Mouse (Mus musculus) inflammation-experienced regulatory T-cells, adult 6 months (primary cell): ENCODE data around the gene Cenpp. TPM values are rescaled to one million over a fixed set of nuclear protein-coding genes. Genes with fewer than 3 reads are reported as not detected.

ENCODE experiments used
- ATAC-seq: one replicate; pipeline ENCODE4 v1.8.0; 2017
- polyA plus RNA-seq, 3 experiments: library from polyadenylated mRNA; unstranded; fragments of 100-300 nt; shearing (Covaris generic); gene quantifications; one replicate each; pipeline ENCODE4 v1.2.1; 2017

The Cenpp gene
- polyA plus RNA-seq, result 10 to 100 TPM in 1 of 3 experiments, 1 to 10 TPM in 2; 1.8 to 19.9 (median 2.4) TPM

GRCm38 (mm10) chr13:49652481-49653179 lies at the start of gene Cenpp, which contains the start of gene Nol8:
Gene Cenpp (minus strand): TSS chr13:49652785.
Gene Nol8 (plus strand): TSS chr13:49653078.
- ATAC-seq, result peak; percentile 96

DNA sequence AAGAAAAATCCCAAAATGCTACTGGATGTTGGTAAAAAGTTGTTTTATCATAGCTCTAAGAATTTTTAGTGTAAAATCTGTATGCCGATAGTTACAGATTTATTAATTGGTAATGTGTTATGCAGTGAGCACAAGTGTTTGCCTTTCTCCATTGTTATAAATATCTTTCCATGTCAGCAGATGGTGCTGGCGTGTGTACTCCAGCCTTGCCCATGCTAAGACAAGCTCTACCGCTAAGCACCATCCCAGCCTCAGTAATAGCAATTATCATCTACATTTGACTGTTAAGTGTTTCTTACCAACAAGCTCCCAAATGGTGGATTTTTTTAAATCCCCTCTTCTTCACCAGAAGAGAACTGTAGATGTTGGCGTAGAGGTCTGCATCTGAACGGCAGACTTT lies 38.5 kb upstream of the Cenpp start:
- no peak for ATAC-seq

DNA sequence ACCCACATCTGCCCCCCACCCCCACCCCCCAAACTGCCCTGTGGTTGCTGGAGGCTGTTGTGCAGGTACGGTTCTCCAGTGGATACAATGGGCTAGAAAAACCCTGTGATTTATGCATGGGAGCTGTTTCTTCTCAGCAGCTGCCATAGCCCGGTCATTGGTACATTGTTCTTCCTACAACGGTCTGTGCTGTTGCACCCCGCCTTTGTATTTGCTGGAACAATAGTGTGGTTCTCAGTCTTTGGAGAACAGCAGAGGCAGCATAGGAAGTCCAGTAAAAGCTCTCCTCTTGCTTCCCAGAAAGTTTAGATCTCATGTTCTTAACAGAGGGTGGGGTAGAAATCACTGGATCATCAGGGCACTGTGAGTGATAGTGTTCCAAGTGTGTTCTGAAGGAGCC lies 31.7 kb upstream of the Cenpp start:
- no peak for ATAC-seq

GRCm38 (mm10) chr13:49682233-49682846 lies 29.8 kb upstream of the Cenpp start:
- ATAC-seq, result no peak

DNA sequence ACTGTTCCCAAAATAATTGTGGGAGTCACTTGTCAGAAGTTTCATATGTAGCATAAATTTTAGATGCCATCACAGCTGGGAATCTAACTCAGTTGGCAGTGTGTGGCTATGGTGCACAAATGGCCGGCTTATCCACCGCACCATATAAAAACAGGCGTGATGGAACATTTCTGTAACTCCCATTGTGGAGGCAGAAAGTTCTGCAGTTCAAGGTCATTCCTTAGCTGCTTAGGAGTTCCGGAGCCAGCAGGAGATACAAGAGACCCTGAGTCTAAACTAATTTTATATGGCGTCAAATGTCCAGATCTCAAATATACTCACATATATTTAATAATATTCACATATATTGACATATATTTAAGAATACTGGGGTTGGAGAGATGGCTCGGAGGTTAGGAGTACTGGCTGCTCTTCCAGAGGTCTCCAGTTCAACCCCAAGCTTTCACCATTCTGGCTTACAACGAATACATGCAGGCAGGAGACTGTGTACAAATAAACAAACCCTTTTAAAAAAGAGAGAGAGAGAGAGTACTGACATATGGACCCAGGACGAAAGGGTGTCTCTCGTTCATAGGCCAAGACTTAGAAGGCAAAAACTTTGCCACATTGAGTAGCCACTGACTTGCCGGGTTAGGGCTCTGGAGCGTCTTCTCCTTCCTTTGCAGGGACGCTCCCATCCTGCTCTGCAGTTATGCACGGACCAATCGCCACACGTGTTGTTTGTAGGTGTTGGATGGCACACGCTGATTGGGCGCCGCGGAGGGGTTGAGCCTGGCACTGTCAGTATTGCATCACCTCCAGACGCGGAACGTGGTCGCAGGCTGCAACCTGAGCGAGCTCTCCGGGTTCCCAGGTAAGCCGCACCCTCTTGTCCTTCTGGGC lies 29.0 kb upstream of the Cenpp start, which contains the start of gene Iars:
Gene Iars, plus strand, starts transcription at position 750 of the 882 bp plus-strand sequence.
- peak; percentile 100 for ATAC-seq

- ATAC-seq, result no peak
Observed at GRCm38 (mm10) chr13:49677793-49678192, 25.2 kb upstream of the Cenpp start.

DNA sequence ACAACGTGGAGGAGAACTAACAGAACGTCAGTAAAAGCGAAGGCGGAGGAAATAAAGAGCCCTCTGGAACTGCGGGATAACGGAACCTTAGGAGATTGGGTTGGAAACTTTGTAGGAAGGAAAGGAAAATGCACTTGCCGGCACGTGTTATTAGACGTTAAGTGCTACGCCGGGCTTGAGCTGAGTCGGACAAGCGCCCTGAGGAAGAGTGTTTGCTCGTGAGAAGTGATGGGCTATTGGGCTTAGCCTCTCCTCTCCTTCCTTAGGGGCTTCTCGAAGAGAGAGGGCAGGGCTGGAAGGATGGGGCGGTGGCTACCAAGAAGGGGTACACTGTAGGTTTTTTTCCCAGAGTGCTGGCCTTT lies 576 bp upstream of the Cenpp start:
- ATAC-seq, result peak; percentile 6

DNA sequence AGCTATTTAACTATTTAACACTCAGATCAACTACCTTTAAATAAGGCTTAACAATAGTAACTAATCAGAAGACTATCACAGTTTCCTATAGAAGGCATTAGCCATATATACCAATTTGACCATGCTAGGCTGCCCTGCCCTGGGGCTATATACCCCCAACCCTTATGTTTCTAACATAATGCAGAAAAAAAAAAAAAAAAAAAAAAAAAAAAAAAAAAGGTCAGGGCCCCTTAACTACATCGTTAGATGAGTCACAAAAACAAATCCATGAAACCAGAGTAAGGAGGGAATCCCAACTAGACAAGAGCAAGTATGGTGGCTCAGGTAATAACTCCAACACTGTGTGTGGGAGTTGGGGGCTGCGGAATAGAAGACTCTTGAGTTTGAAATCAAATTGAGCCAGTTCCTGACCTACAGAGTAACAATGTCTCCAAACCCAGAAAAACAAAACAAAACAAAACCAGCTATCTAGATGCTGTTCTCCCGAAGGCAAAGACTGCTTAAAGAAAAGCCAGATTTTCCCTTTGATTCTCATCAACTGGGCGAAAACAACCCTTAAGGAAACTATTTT lies 719 bp downstream of the Cenpp start:
- no peak for ATAC-seq

DNA sequence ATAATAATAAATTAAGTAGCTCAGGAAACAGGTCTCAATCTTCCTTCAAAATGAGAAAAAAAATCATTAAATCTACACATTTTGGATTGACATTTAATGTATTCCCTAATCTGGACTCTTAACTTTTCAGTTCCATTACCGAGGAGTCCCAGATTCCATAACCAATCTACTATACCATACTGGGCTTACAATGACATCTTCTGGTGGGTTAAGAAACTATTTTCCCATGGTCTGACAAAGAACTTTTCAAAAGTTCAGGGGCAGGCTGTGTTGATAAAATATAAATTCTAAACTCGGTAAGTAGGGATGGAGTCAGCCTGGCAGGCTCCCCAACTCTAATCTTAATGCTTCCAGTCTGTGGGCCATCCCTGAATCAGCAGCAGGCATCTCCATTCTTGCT lies 1.4 kb downstream of the Cenpp start:
- no peak for ATAC-seq

DNA sequence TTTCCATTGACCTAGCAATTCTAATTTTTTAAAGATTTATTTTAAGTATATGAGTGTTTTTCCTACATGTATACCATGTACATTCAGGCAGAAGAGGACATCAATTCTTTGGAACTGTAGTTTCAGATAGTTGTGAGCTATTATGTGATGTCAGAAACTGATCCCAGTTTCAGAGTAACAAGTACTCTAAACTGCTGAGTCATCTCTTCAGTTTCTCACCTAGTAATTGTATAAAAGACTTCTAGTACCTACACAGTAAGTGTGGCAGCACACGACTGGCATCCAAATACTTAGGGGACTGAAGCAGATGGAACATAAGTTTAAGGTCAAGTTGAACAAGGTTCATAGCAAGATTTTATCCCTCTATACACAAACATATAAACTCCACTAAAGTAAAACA lies 6.6 kb downstream of the Cenpp start:
- no peak for ATAC-seq

- peak; percentile 43 for ATAC-seq
Observed at GRCm38 (mm10) chr13:49644731-49645529, 7.7 kb downstream of the Cenpp start.

DNA sequence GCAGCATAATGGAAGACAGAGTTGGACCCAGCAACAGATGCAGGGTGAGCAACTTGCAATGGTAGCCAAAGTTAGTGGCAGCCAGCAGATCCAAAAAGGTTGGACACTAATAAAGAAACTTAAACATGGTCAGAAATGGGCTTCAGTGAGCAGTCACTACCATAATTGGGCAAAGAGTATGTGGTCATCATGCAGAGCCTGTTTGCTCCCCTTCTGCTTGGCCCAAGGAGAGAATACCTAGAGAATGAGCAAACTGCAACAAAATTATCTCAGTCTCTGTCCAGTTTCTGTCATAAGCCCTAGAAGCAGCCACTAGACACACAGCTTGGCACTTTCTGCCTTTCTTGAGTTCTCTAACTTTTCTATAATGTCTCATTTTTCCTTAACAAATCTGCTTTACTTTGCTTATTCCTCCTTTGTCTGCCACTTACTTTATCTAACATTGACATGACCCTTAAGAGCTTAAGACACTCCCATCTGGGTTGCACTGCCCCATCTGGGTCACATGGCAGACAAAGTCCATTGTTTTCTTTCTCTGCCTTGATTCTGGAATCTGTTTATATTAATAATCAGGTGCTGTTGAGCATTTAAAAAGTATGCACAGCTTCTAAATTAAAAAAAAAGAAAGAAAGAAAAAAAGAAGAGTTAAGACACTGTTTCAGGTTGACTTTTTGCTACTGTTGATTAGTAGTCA lies 8.8 kb downstream of the Cenpp start:
- no peak for ATAC-seq

- no peak for ATAC-seq
Observed at GRCm38 (mm10) chr13:49642650-49643049, 9.9 kb downstream of the Cenpp start.

GRCm38 (mm10) chr13:49639965-49640364 lies 12.6 kb downstream of the Cenpp start:
- no peak for ATAC-seq

- ATAC-seq, result no peak
Observed at GRCm38 (mm10) chr13:49629076-49629475, 23.5 kb downstream of the Cenpp start.

- ATAC-seq, result no peak
Observed at GRCm38 (mm10) chr13:49628167-49628566, 24.4 kb downstream of the Cenpp start.

- ATAC-seq, result no peak
Observed at GRCm38 (mm10) chr13:49623216-49623615, 29.4 kb downstream of the Cenpp start.

DNA sequence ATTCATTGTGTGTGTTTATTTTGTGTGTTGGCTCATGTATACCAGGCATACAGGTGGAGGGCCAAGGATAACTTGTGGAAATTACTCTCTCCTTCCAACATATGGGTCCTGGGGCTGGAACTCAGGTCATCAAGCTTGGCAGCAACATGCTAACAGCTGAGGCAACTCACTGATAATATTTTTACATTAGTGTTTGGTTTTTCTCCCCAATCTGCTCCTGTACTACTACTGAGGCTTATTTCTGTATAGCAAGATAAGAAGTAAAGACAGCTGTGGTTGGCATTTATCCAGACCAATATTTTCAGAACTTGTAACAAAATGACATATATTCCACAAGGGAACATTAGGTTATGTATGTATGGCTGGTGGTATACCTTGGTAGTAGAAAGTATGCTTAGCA lies 34.2 kb downstream of the Cenpp start:
- no peak for ATAC-seq

DNA sequence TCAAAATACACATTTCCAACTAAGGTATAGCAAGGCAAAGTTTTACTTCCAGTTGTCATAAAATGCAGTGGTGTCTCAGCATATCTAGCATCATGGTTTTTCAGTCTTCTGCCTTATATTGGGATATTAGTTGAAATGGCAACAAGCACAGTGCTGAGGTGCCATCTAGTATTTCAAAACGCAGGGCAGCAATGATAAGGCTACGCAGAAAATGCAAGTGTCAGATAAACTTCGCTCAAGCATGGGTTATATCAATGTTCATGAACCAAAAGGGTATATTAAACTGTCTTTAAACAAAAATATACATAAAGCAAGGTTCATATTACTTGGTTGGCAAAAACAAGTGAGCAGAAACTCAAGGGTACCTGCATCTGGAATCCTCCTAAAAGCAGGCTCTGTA lies 35.6 kb downstream of the Cenpp start:
- no peak for ATAC-seq

DNA sequence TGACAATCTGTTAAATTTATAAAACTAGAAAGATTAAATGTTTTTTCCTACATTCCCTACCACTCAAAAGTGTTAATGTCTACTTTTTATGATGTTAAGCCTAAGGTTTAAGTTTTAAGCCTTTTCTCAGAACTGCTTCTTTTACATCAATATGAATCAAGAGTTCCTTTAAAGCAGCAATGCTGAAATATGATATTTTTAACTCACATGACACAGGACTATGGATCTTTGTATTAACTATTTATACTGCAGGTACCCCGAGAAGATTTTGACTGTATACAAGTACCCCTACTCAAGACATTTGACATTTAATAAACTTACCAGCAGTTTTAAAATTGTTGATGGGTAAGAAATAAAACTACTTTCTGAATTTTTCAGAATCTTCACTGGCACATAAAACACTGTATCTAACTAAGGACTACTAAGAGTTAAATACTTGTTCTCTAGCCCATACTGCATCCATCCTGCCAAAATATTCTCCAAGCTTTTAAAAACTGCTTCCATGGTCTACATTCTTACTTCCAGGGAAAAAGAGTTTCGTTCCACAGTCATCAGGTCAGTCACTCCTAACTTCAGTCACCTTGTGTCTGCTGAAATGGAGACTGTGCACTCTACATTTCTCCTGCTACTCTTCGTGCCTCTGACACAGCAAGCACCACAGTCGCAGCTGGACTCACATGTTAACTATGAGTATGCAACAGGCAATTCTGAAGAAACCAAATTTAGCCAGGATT lies 43.8 kb downstream of the Cenpp start:
- ATAC-seq, result no peak

- no peak for ATAC-seq
Observed at GRCm38 (mm10) chr13:49607714-49608113, 44.9 kb downstream of the Cenpp start, which contains the start of gene Ogn. Gene Ogn (plus strand): TSS chr13:49608046.
